Mouse (Mus musculus): ENCODE measurements at regions not wholly inside any gene's neighbourhood (a gene's known extent, or its start where the extent isn't known, plus 50 kb on each side); places are given as distances from the start of the nearest gene placed in this dataset.

DNA sequence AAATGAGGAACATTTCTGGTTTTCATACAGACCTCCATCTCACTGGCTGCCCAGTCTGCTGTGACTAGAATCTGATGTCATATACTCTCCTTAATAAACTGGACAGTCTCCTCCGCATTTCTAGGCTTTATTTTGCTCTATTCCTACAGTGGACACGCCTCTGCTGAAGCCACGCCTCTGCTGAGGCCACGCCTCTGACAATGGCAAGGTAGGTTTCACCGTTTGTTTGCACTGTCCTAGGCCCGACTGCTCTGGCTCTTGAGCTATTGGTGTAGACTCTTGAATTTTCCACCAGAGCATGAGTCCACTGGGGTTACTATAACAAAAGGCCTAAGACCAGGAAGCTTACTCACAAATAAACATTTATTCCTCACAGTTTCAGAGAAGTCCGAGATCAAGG, 69.8 kb upstream of the Pax2 start:
- peak; percentile 79 for DNase-seq (ENCODE audit: low read depth, low spot score)

DNA sequence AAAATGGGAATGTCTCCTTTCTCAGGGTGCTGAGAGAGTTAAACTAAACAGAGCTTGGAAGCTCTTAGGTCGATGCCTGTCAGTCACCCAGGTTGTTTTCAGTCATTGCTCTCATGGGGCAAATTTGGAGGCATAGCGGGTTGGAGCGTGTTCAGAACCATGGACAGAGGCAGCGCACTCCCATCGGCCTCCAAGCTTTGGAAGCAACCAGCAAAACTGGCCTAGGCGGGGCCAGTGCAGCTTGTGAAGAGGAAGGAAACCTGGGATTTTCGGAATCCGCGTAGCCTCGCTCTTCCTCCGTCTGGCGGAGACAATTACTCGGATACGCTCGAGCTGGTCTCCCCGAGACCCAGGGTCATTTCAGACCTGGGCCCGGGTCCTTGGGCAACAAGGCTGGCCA, 63.4 kb upstream of the Pax2 start:
- DNase-seq (ENCODE audit: low read depth, low spot score): peak; percentile 89

DNA sequence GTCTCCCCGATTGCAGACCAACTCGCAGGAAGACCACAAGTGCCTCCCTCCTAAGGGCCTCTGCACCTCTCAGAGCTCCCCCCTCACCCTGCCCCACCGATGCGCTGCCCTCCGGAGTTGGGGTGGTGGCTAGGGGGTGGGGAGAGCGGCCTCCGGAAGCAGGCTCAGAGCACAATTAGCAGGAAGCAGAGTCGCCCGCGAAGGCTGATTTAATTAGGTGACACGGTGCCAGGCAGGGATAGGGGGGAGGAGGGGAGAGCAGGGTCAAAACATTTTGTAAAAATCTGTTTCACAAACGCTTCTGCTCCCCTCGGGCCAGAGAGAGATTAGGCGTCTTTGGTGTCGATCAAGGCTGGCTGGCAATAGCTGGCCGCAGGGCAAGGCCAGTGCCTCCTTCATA, 63.0 kb upstream of the Pax2 start:
- peak; percentile 66 for DNase-seq (ENCODE audit: low read depth, low spot score)

DNA sequence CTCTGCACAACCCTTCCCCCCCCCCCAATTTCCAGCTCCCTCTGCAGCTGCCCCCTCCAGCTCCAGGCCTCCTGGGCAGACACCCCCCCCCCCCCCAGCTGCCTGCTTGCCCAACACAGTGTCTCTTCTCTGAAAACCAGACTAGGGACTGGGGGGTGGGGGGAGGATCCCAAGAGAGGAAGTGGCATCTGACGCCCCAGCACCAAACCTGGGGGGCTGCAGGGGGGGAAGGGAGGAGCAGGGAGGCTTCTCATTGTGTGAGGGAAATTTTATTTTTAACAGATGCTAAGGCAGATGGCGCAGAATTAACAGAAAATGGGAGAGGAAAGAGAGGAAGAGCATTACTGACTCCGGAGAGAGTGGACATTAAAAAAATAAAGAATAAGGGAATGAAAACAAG, 60.5 kb upstream of the Pax2 start:
- no peak for DNase-seq (ENCODE audit: low read depth, low spot score)

DNA sequence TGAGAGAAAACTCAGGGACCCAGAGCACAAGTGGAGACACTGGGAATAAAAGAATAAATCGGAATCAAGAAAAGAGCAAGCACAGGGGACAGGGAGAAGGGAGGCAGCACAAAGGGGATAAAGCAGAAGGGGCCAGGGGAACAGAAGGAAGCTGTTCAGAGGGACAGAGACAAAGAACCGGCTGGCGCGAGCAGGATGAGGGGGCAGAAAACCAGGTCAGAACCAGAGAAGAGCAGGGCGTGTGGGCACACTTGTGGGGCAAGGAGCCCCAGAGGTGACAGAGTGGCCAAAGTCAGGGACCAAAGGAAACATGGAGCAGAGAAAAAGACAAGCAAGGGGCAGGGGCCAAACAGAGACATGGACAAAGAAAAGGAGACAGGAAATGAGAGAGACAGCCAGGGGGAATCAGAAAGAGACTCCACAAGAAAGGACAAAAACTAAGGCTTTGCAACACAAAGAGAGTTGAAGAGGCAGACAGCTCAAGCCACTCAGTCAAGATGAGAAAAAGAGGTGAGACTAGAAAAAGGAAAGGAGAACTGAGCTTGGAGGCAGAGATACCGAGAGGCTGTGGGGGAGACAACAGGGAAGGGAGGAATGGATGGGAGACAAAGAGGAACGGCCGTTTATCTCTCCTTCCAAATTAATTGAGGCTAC, 59.7 kb upstream of the Pax2 start:
- DNase-seq (ENCODE audit: low read depth, low spot score): peak; percentile 65

DNA sequence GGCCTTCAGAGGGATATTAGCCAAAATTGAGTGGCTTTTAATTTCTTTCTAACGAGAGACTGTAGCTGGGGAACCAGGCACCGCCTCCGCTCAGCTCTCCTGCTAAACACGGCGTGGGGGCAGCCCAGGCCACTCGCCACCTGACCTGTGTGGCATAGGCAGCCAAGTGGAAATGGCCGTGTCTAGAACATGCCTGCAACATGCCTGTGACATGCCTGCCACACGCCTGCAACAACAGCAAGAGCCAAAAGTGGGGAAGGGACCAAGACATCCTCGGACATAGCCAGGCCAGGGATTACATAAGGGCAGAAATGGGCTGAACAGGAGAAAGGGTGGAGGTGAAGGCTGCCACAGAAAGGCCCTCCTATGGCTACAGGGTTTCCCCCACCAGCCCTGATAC, 59.1 kb upstream of the Pax2 start:
- peak; percentile 37 for DNase-seq (ENCODE audit: low read depth, low spot score)

DNA sequence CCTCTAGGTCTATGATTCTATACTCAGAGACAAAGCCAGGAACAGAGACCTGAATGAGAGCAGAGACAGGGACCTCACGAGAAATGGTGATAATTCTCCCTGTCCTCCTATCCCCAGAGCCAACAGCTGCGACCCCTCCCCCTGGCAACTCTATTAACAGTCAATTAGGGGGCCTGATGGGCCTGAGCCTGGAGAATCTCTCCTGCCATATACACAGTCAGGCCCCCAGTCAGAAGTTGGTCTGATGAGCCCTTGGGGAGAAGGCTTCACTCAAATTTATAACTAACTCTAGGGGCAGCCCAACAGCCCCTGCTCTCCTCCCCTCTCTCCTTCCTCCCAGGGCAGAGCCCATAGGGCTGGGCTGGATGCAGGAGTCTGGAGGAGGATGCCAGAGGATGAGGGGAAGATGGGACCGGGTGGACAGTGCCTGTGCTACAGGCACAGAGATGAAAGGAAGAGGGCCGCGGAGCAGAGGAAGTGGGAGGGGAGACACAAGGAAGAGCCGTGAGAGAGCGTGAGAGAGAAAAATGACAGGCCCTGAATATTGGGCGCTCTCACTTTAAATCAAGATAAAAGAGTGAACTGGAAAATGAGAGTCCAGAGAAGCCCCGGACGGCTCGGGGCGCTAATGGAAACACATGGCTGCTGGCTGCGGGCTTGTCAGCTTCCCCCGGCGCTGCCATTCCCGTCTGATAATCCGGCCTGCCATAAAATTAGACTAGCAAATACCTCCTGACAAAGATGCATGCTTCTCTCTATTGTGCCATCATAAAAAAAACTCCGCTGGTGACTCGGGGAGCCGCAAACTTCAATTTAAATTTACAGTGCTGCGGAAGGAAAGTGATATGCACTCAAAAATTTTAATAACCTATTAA, 57.2 kb upstream of the Pax2 start:
- no peak for DNase-seq (ENCODE audit: low read depth, low spot score)
